Comparison of ENCODE assay signal across 20 mouse cellular contexts in the genomic region with DNA sequence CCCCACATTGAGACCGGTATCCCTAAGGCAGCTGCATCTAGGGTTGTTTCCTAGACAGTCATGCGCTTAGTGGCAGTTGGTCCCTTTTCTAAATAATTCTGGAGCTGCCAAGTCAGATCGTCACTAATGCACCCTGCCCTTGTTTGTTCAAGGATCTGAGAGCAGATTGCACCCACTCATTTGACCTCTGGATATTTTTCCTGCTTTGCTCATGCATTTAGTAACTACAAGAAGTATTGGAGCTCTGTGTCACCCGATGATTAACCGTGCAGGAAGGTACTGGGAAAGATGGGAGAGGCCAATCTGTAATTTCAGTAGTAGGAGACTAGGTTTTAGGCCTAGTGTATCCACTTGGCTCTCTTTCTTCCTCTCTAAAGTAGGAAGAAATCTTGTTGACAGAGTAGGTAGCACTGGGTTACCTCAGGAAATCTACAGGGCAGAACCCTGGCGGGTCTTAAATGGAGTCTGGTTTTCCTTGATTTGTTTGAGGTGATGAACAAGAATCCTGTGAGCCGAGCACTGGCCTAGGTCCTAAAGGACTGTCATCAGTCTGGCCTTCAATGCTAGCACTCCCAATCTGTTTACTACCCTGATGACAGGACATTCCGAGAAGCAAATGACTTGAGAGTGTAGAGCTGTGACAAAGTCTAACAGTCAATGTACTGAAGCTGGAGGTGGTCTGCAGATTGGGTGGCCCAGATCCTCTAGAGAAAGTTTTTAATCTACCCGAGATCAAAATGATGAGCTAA. TPM values are rescaled to one million over a fixed set of nuclear protein-coding genes. Genes with fewer than 3 reads are reported as not detected.
A peak's percentile ranks its signal among the peaks of the same experiment; 100 is the strongest.
DNase-seq lines count a peak whose midpoint lies in the region; ATAC-seq and TF ChIP-seq lines count a peak whose summit lies in the region.
"Had no signal": no experiment of that assay in that cellular context is flagged by ENCODE, and none has a peak within 500 bp of the region (broad histone marks: within the 10 kb centered on the region; RNA-seq: fewer than 3 reads in every experiment).

No protein-coding gene starts in this region.

- H3K4me3 ChIP-seq in embryonic fibroblast, embryonic 13.5 days (ENCODE audit: insufficient read depth, low read length), result peak overlapping the region; percentile 67
- H3K4me3 ChIP-seq in liver, embryonic 14.5 days (ENCODE audit: insufficient read depth in 1 of 2, low read depth in 2 of 2, low read length in 2 of 2), result no peak overlapping the region
- H3K4me3 ChIP-seq: hindbrain, embryonic 13.5 days had no signal

- H3K4me1 ChIP-seq in embryonic fibroblast, embryonic 13.5 days (ENCODE audit: control insufficient read depth, insufficient read depth, low read length), result peaks cover 2% of the 10 kb centered on the region; the same call in 1 of the 2 replicates
- peaks cover 0 to 5% of the 10 kb centered on the region in 2 experiments; a peak in 1 of 4 replicates for H3K4me1 ChIP-seq in liver, embryonic 14.5 days (replicated peaks; ENCODE audit: control insufficient read depth in 2 of 2, insufficient read depth in 2 of 2, low read length in 1 of 2)

- no peak for TF ChIP-seq EP300 in liver, embryonic 14.5 days (IDR thresholded peaks at IDR 0.05; ENCODE audit: low read depth)

- H3K27ac ChIP-seq in embryonic fibroblast, embryonic 13.5 days (ENCODE audit: insufficient read depth, low read length), result peak overlapping the region; percentile 85
- no peak overlapping the region for H3K27ac ChIP-seq in liver, embryonic 14.5 days
- H3K27ac ChIP-seq: forebrain, embryonic 10.5 days; hindbrain, embryonic 13.5 days; limb, embryonic 12.5 days had no signal

- no peak overlapping the region for H3K9ac ChIP-seq in liver, embryonic 14.5 days (replicated peaks)
- H3K9ac ChIP-seq: hindbrain, embryonic 13.5 days; limb, embryonic 12.5 days had no signal

- peak; percentile 22; the same call in 1 of the 2 replicates for ATAC-seq in liver, embryonic 14.5 days (ENCODE audit: insufficient read depth)

- peaks cover 2% of the 10 kb centered on the region; the same call in 1 of the 2 replicates for H3K27me3 ChIP-seq in liver, embryonic 14.5 days (ENCODE audit: control insufficient read depth, insufficient read depth, low read length)

- H3K36me3 ChIP-seq in liver, embryonic 14.5 days (replicated peaks; ENCODE audit: control insufficient read depth, insufficient read depth, low read depth), result no peaks in the 10 kb centered on the region
- H3K36me3 ChIP-seq: forebrain, embryonic 10.5 days; hindbrain, embryonic 13.5 days; limb, embryonic 12.5 days had no signal

- peak; percentile 15 to 73 for DNase-seq in adrenal gland, adult (ENCODE audit: inconsistent age in 2 of 2, low spot score in 1 of 2)
- DNase-seq in adrenal gland, postnatal 25 days, result no peak
- peak; percentile 19 for DNase-seq in 3134 (ENCODE audit: extremely low read depth, insufficient read length, low spot score)
- no peak for DNase-seq in liver, embryonic 14.5 days (ENCODE audit: low read depth in 3 of 3, low spot score in 3 of 3)
- no peak for DNase-seq in layer of hippocampus, adult 8-10 months (ENCODE audit: low spot score in 2 of 2)
- DNase-seq in gastrocnemius, adult 8-10 months (ENCODE audit: low spot score in 2 of 2), result no peak
- DNase-seq in B cell, adult 2 months, result no peak
- DNase-seq: cerebellum, postnatal 36 days; heart, postnatal 10 days; kidney, adult 18-20 months; kidney, postnatal 4 days; lung, postnatal 10 days had no signal

- no peak for TF ChIP-seq CTCF in embryonic fibroblast, embryonic 13.5 days (IDR thresholded peaks at IDR 0.05; ENCODE audit: borderline replicate concordance, insufficient read depth, low read length)
- TF ChIP-seq CTCF in liver, embryonic 14.5 days (IDR thresholded peaks at IDR 0.05; ENCODE audit: low read depth), result no peak

- peak overlapping the region; percentile 60 for H3K4me2 ChIP-seq in liver, embryonic 14.5 days (ENCODE audit: low read depth)

- no peaks in the 10 kb centered on the region for H3K9me3 ChIP-seq in liver, embryonic 14.5 days (ENCODE audit: control insufficient read depth, low read length)
- H3K9me3 ChIP-seq: forebrain, embryonic 10.5 days; hindbrain, embryonic 13.5 days; limb, embryonic 12.5 days had no signal

- TF ChIP-seq POLR2A in embryonic fibroblast, embryonic 13.5 days (IDR thresholded peaks at IDR 0.05; ENCODE audit: low read depth, low read length), result no peak

- WGBS in liver, embryonic 14.5 days (ENCODE audit: insufficient replicate concordance), result 65% methylated on average over 9 of the region's 9 CpGs

RNA-seq across cellular contexts. Expression of gene Nipal1, which starts 1.6 kb away (rescaled TPM):
- 0.21 and 4.8 TPM in 2 replicates for total RNA-seq in adrenal gland, postnatal 25 days (2021)
- polyA plus RNA-seq in embryonic fibroblast, embryonic 13.5 days (2011; ENCODE audit: insufficient read length, low read depth, missing spikeins), result 6.2 and 19.6 TPM in 2 replicates
- polyA plus RNA-seq in liver, embryonic 14.5 days (2012; rRNA removed), result 1.2 and 1.7 TPM in 2 replicates
- 8.9 and 10.0 TPM in 2 replicates for polyA plus RNA-seq in liver, embryonic 14.5 days (2014; fragmentation: Nextera tagmentation; extraction: Ambion mirVana)
- total RNA-seq in layer of hippocampus, adult 8-10 months (2022), result not detected
- under 1 TPM in 1 of 4 experiments, not detected in 3; 0.07 TPM for total RNA-seq in gastrocnemius, adult 8-10 months (2022)
- total RNA-seq: heart, postnatal 10 days had no signal

RNA-seq across cellular contexts. Expression of gene Cnga1, which starts 5.1 kb away (rescaled TPM):
- total RNA-seq in adrenal gland, postnatal 25 days (2021), result not detected in 2 replicates
- not detected in 2 replicates for polyA plus RNA-seq in embryonic fibroblast, embryonic 13.5 days (2011; ENCODE audit: insufficient read length, low read depth, missing spikeins)
- polyA plus RNA-seq in liver, embryonic 14.5 days (2012; rRNA removed), result not detected in 2 replicates
- not detected in 2 replicates for polyA plus RNA-seq in liver, embryonic 14.5 days (2014; fragmentation: Nextera tagmentation; extraction: Ambion mirVana)
- total RNA-seq in layer of hippocampus, adult 8-10 months (2022), result not detected
- not detected for total RNA-seq in gastrocnemius, adult 8-10 months (2022)
- total RNA-seq: heart, postnatal 10 days; megakaryocyte-erythroid progenitor cell, adult 5-6 weeks had no signal
- polyA plus RNA-seq: embryonic facial prominence, embryonic 11.5 days; forebrain, embryonic 10.5 days; hindbrain, embryonic 13.5 days; limb, embryonic 12.5 days; neural tube, embryonic 14.5 days; stomach, embryonic 14.5 days had no signal

Comparison
In these comparisons a context has a peak if more than half of its experiments do, and no peak if none do; other contexts are left out.
1. DNase-seq: peak in adrenal gland, adult (2 of 2) and 3134 (single experiment); none in adrenal gland, postnatal 25 days (single experiment), liver, embryonic 14.5 days (0 of 3), layer of hippocampus, adult 8-10 months (0 of 2), gastrocnemius, adult 8-10 months (0 of 2) and B cell, adult 2 months (0 of 2).